Mouse (Mus musculus): Measurements from ENCODE around the gene Dlg2. TPM values are rescaled to one million over a fixed set of nuclear protein-coding genes. Genes with fewer than 3 reads are reported as not detected.

The Dlg2 gene
- polyA plus RNA-seq, 1 experiment from 2014 or later = 27.1 TPM

GRCm38 (mm10) chr7:92163150-92163549 is 1686.7 kb downstream of the Dlg2 start:
- no peaks in the 10 kb centered on the region for H3K9me3 ChIP-seq (replicated peaks; ENCODE audit: control insufficient read depth, low read length, poor library complexity, severe bottlenecking)
- no peak for ATAC-seq
- H3K4me2 ChIP-seq (ENCODE audit: low read length) = no peak overlapping the region
- no peaks in the 10 kb centered on the region for H3K4me1 ChIP-seq (ENCODE audit: control insufficient read depth, insufficient read depth, low read length)
- no peak overlapping the region for H3K9ac ChIP-seq (ENCODE audit: low read depth, low read length)
- no peaks in the 10 kb centered on the region for H3K27me3 ChIP-seq (ENCODE audit: control insufficient read depth, insufficient read depth, low read depth, low read length)
- no peaks in the 10 kb centered on the region for H3K36me3 ChIP-seq (ENCODE audit: control insufficient read depth, insufficient read depth, low read length)
- H3K4me3 ChIP-seq (ENCODE audit: low read depth, low read length) = no peak overlapping the region
- WGBS = 97% methylated on average over 2 of the region's 2 CpGs
- no peak overlapping the region for H3K27ac ChIP-seq (ENCODE audit: low read length)

DNA sequence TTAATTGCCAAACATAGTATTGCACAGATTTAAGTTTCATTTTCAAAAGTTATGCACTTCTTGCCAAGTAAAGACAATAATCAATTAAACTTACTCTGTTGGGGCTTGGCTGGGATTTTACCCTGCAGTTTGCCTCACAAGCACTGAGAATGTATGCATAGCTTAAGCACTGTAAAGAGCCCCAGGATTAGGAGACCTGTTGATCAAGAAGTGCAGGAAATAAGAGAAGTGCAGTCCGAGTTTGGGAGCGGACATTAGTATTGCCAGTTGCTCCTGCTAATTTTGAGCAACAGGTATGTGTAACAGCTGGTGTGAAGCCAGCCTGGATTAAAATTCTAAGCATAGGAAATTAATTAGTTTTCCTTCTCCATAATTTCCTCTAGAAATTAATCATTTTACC is 1687.8 kb downstream of the Dlg2 start:
- H3K36me3 ChIP-seq (ENCODE audit: control insufficient read depth, insufficient read depth, low read length) = no peaks in the 10 kb centered on the region
- H3K4me3 ChIP-seq (ENCODE audit: low read depth, low read length) = no peak overlapping the region
- no peaks in the 10 kb centered on the region for H3K27me3 ChIP-seq (ENCODE audit: control insufficient read depth, insufficient read depth, low read depth, low read length)
- H3K4me1 ChIP-seq (ENCODE audit: control insufficient read depth, insufficient read depth, low read length) = no peaks in the 10 kb centered on the region
- ATAC-seq = no peak
- H3K4me2 ChIP-seq (ENCODE audit: low read length) = no peak overlapping the region
- H3K9me3 ChIP-seq (replicated peaks; ENCODE audit: control insufficient read depth, low read length, poor library complexity, severe bottlenecking) = no peaks in the 10 kb centered on the region
- WGBS = 82% methylated on average over 2 of the region's 2 CpGs
- no peak overlapping the region for H3K27ac ChIP-seq (ENCODE audit: low read length)
- no peak overlapping the region for H3K9ac ChIP-seq (ENCODE audit: low read depth, low read length)

- Histone ChIP-seq H3K4me1 (ENCODE audit: control insufficient read depth, insufficient read depth, low read length) (no peaks in the 10 kb centered on the region), H3K27ac (ENCODE audit: low read length) (no peak overlapping the region), H3K36me3 (ENCODE audit: control insufficient read depth, insufficient read depth, low read length) (no peaks in the 10 kb centered on the region), H3K9ac (ENCODE audit: low read depth, low read length) (no peak overlapping the region), H3K9me3 (replicated peaks; ENCODE audit: control insufficient read depth, low read length, poor library complexity, severe bottlenecking) (no peaks in the 10 kb centered on the region), H3K27me3 (ENCODE audit: control insufficient read depth, insufficient read depth, low read depth, low read length) (no peaks in the 10 kb centered on the region), H3K4me2 (ENCODE audit: low read length) (no peak overlapping the region), H3K4me3 (ENCODE audit: low read depth, low read length) (no peak overlapping the region)
- 94% methylated on average over 6 of the region's 6 CpGs for WGBS
- no peak for ATAC-seq
Measured at GRCm38 (mm10) chr7:92164875-92165518, 1688.5 kb downstream of the Dlg2 start.

DNA sequence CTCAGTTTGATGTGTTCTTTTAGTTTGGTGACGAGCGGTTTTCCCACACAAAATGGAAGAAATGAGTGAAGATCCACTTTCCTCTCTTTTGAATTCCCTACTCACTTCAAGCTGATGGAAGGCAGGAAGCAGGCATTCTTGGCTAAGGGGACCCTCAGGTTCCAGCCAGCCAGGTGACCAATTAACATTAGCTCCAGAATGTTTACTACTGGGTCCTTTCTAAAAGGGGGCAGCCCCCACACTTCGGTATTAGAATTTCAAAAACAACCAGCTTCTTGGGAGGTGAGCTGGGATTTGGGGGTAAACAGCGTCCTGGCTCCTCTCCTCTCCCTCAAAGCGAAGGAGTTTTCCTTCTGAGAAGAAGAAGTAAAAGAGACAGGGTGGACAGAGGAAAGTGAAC is 1703.6 kb downstream of the Dlg2 start:
- Histone ChIP-seq H3K36me3 (ENCODE audit: control insufficient read depth, insufficient read depth, low read length) (no peaks in the 10 kb centered on the region), H3K4me2 (ENCODE audit: low read length) (peak overlapping the region; percentile 66), H3K27me3 (ENCODE audit: control insufficient read depth, insufficient read depth, low read depth, low read length) (0 out of 2 replicates have a peak, but pooled peaks cover 2% of the 10 kb centered on the region), H3K4me3 (ENCODE audit: low read depth, low read length) (no peak overlapping the region; the same call in 1 of the 2 replicates), H3K27ac (ENCODE audit: low read length) (no peak overlapping the region), H3K4me1 (ENCODE audit: control insufficient read depth, insufficient read depth, low read length) (peaks cover 9% of the 10 kb centered on the region; the same call in 1 of the 2 replicates), H3K9ac (ENCODE audit: low read depth, low read length) (no peak overlapping the region), H3K9me3 (replicated peaks; ENCODE audit: control insufficient read depth, low read length, poor library complexity, severe bottlenecking) (no peaks in the 10 kb centered on the region)
- no peak for ATAC-seq
- WGBS = 36% methylated on average over 5 of the region's 5 CpGs

- H3K27me3 ChIP-seq (ENCODE audit: control insufficient read depth, insufficient read depth, low read depth, low read length) = 0 out of 2 replicates have a peak, but pooled peaks cover 2% of the 10 kb centered on the region
- H3K9me3 ChIP-seq (replicated peaks; ENCODE audit: control insufficient read depth, low read length, poor library complexity, severe bottlenecking) = no peaks in the 10 kb centered on the region
- 14% methylated on average over 29 of the region's 29 CpGs for WGBS
- peaks cover 9% of the 10 kb centered on the region; the same call in 1 of the 2 replicates for H3K4me1 ChIP-seq (ENCODE audit: control insufficient read depth, insufficient read depth, low read length)
- H3K4me3 ChIP-seq (ENCODE audit: low read depth, low read length) = peak overlapping the region; percentile 34
- peak overlapping the region; percentile 53 for H3K9ac ChIP-seq (ENCODE audit: low read depth, low read length)
- H3K4me2 ChIP-seq (ENCODE audit: low read length) = peak overlapping the region; percentile 66
- peak; percentile 75 for ATAC-seq
- no peaks in the 10 kb centered on the region for H3K36me3 ChIP-seq (ENCODE audit: control insufficient read depth, insufficient read depth, low read length)
- H3K27ac ChIP-seq (ENCODE audit: low read length) = no peak overlapping the region
Measured at GRCm38 (mm10) chr7:92180591-92181587, 1704.4 kb downstream of the Dlg2 start.

DNA sequence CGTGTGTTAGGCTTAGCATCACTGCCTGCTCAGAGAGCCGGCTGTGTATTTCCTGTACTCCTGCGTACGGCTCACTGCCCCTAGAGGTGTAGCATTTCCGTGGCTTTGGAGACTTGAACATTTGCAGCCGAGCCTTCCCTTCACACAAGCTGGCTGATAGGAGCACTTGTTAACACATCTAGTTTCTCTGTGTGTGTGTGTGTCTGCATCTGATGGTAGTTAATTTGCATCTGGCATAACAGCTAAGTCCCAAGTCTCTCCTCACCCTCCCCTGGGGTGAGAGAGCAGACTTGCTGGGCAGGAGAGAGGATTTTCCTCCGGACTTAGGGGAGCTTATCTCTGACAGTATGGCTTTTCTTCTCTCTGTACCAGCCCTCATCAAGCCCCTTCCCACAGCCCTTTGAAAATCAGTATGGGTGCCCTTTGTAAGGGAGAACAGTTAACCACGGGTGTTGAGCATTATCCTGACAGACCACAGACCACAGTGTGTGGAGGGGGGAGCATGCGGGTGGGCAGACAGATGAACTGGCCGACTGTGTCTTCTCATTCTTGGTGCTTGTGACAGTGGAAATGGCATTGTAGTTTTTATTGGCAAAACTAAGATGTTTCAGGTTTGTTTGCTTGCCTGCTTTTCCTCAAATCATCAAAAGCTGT is 1705.6 kb downstream of the Dlg2 start:
- peak; percentile 49 for ATAC-seq

GRCm38 (mm10) chr7:92184371-92185059 is 1708.0 kb downstream of the Dlg2 start:
- ATAC-seq = no peak

More for the DNA sequence above, 1705.6 kb downstream of the Dlg2 start:
- 0 out of 2 replicates have a peak, but pooled peaks cover 2% of the 10 kb centered on the region for H3K27me3 ChIP-seq (ENCODE audit: control insufficient read depth, insufficient read depth, low read depth, low read length)
- H3K27ac ChIP-seq (ENCODE audit: low read length) = no peak overlapping the region
- H3K9me3 ChIP-seq (replicated peaks; ENCODE audit: control insufficient read depth, low read length, poor library complexity, severe bottlenecking) = no peaks in the 10 kb centered on the region
- H3K36me3 ChIP-seq (ENCODE audit: control insufficient read depth, insufficient read depth, low read length) = no peaks in the 10 kb centered on the region
- no peak overlapping the region for H3K4me3 ChIP-seq (ENCODE audit: low read depth, low read length)
- peak overlapping the region; percentile 66; the same call in 1 of the 2 replicates for H3K4me2 ChIP-seq (ENCODE audit: low read length)
- H3K4me1 ChIP-seq (ENCODE audit: control insufficient read depth, insufficient read depth, low read length) = peaks cover 9% of the 10 kb centered on the region; the same call in 1 of the 2 replicates
- no peak overlapping the region for H3K9ac ChIP-seq (ENCODE audit: low read depth, low read length)
- 7% methylated on average over 10 of the region's 10 CpGs for WGBS

DNA sequence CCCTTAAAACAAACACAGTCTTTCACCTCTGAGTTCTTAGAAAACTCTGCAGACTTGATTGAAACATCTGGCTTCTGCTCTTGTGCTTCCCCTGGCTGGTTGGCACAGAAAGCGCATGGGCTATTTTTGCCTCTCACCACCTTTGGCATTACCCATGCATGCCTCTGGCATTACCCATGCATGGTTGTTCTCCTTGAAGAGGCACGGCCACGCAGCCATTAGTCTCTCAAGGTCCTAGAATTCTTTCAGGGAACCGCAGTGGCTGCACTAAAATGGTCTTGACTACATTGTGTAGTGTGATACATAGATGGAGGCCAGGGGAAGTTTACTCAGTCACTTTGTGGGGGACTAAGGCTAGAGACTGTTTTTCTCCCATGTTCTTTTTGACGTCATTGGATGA is 1709.9 kb downstream of the Dlg2 start:
- Histone ChIP-seq H3K27me3 (ENCODE audit: control insufficient read depth, insufficient read depth, low read depth, low read length) (no peaks in the 10 kb centered on the region), H3K27ac (ENCODE audit: low read length) (no peak overlapping the region), H3K4me2 (ENCODE audit: low read length) (no peak overlapping the region), H3K4me3 (ENCODE audit: low read depth, low read length) (no peak overlapping the region), H3K9me3 (replicated peaks; ENCODE audit: control insufficient read depth, low read length, poor library complexity, severe bottlenecking) (no peaks in the 10 kb centered on the region), H3K4me1 (ENCODE audit: control insufficient read depth, insufficient read depth, low read length) (peaks cover 2% of the 10 kb centered on the region; the same call in 1 of the 2 replicates), H3K9ac (ENCODE audit: low read depth, low read length) (no peak overlapping the region), H3K36me3 (ENCODE audit: control insufficient read depth, insufficient read depth, low read length) (no peaks in the 10 kb centered on the region)
- WGBS = 92% methylated on average over 5 of the region's 5 CpGs
- ATAC-seq = no peak

More at GRCm38 (mm10) chr7:92184371-92185059, 1708.0 kb downstream of the Dlg2 start:
- H3K4me1 ChIP-seq (ENCODE audit: control insufficient read depth, insufficient read depth, low read length) = peaks cover 12% of the 10 kb centered on the region; the same call in 1 of the 2 replicates
- H3K27ac ChIP-seq (ENCODE audit: low read length) = no peak overlapping the region
- 0 out of 2 replicates have a peak, but pooled peaks cover 2% of the 10 kb centered on the region for H3K27me3 ChIP-seq (ENCODE audit: control insufficient read depth, insufficient read depth, low read depth, low read length)
- no peaks in the 10 kb centered on the region for H3K9me3 ChIP-seq (replicated peaks; ENCODE audit: control insufficient read depth, low read length, poor library complexity, severe bottlenecking)
- H3K36me3 ChIP-seq (ENCODE audit: control insufficient read depth, insufficient read depth, low read length) = no peaks in the 10 kb centered on the region
- no peak overlapping the region for H3K9ac ChIP-seq (ENCODE audit: low read depth, low read length)
- H3K4me3 ChIP-seq (ENCODE audit: low read depth, low read length) = no peak overlapping the region
- 92% methylated on average over 7 of the region's 7 CpGs for WGBS
- H3K4me2 ChIP-seq (ENCODE audit: low read length) = no peak overlapping the region

All from midbrain, embryonic 16.5 days (tissue).